25 mouse cellular contexts compared by ENCODE assay signal in genomic region chr8:8622476-8622875, GRCm38 (mm10). TPM values are rescaled to one million over a fixed set of nuclear protein-coding genes. Genes with fewer than 3 reads are reported as not detected.
A peak's percentile ranks its signal among the peaks of the same experiment; 100 is the strongest.
DNase-seq lines count a peak whose midpoint lies in the region; ATAC-seq and TF ChIP-seq lines count a peak whose summit lies in the region.
"Had no signal": no experiment of that assay in that cellular context is flagged by ENCODE, and none has a peak within 500 bp of the region (broad histone marks: within the 10 kb centered on the region; RNA-seq: fewer than 3 reads in every experiment).

No protein-coding gene starts in this region.

- H3K4me3 ChIP-seq in hindbrain, postnatal 0 days (ENCODE audit: low read length), result no peak overlapping the region
- H3K4me3 ChIP-seq in hindbrain, embryonic 14.5 days (replicated peaks; ENCODE audit: low read length), result no peak overlapping the region
- H3K4me3 ChIP-seq: embryonic facial prominence, embryonic 12.5 days; heart, embryonic 12.5 days; kidney, embryonic 15.5 days; limb, embryonic 13.5 days; lung, embryonic 15.5 days; midbrain, embryonic 10.5 days; midbrain, embryonic 15.5 days; neural tube, embryonic 15.5 days had no signal

- peak; percentile 46; the same call in 1 of the 2 replicates for ATAC-seq in cerebellum, adult (ENCODE audit: insufficient number of reproducible peaks, low FRiP score, low TSS enrichment)
- peak; percentile 26; the same call in 1 of the 2 replicates for ATAC-seq in frontal cortex, adult (ENCODE audit: low TSS enrichment)
- no peak for ATAC-seq in hindbrain, postnatal 0 days
- ATAC-seq in hindbrain, embryonic 14.5 days (ENCODE audit: low FRiP score), result no peak
- ATAC-seq: activated CD4-positive, CD25-positive, alpha-beta regulatory T cell, adult 4 months had no signal

- H3K9ac ChIP-seq in hindbrain, postnatal 0 days (replicated peaks; ENCODE audit: low read length), result no peak overlapping the region
- H3K9ac ChIP-seq in hindbrain, embryonic 14.5 days, result no peak overlapping the region
- H3K9ac ChIP-seq: embryonic facial prominence, embryonic 12.5 days; heart, embryonic 12.5 days; kidney, embryonic 15.5 days; limb, embryonic 13.5 days; lung, embryonic 15.5 days; midbrain, embryonic 15.5 days; neural tube, embryonic 15.5 days had no signal

- no peaks in the 10 kb centered on the region for H3K27me3 ChIP-seq in hindbrain, postnatal 0 days (ENCODE audit: insufficient read depth, low read length)
- H3K27me3 ChIP-seq in hindbrain, embryonic 14.5 days (ENCODE audit: control insufficient read depth, insufficient read depth, low read length), result no peaks in the 10 kb centered on the region
- H3K27me3 ChIP-seq: CH12.LX; embryonic facial prominence, embryonic 12.5 days; heart, embryonic 12.5 days; kidney, embryonic 15.5 days; limb, embryonic 13.5 days; lung, embryonic 15.5 days; midbrain, embryonic 15.5 days; neural tube, embryonic 15.5 days had no signal

- H3K4me2 ChIP-seq in hindbrain, postnatal 0 days (ENCODE audit: low read depth, low read length), result peak overlapping the region; percentile 22; the same call in 1 of the 2 replicates
- H3K4me2 ChIP-seq in hindbrain, embryonic 14.5 days (replicated peaks), result no peak overlapping the region
- H3K4me2 ChIP-seq: embryonic facial prominence, embryonic 12.5 days; heart, embryonic 12.5 days; kidney, embryonic 15.5 days; limb, embryonic 13.5 days; liver, embryonic 11.5 days; lung, embryonic 15.5 days; midbrain, embryonic 15.5 days; neural tube, embryonic 15.5 days had no signal

- no peak for DNase-seq in cerebellum, adult 18-20 months
- no peak for DNase-seq in frontal cortex, postnatal 25 days (ENCODE audit: low spot score in 2 of 2)
- DNase-seq in hindbrain, postnatal 0 days (ENCODE audit: low spot score), result peak; percentile 37
- no peak for DNase-seq in hindbrain, embryonic 14.5 days (ENCODE audit: low spot score)
- no peak for DNase-seq in adrenal gland, adult 8-10 months
- DNase-seq: adrenal gland, adult 2 months; cerebellum, adult 11 months; gastrocnemius, postnatal 14 days; heart, postnatal 4 days; kidney, adult 18-20 months; kidney, postnatal 25 days; thymus, postnatal 14 days had no signal

- H3K4me1 ChIP-seq in hindbrain, postnatal 0 days (ENCODE audit: insufficient read depth, low read length), result peaks cover 8% of the 10 kb centered on the region; the same call in 1 of the 2 replicates
- peaks cover 16% of the 10 kb centered on the region for H3K4me1 ChIP-seq in hindbrain, embryonic 14.5 days (replicated peaks; ENCODE audit: control insufficient read depth, insufficient read depth, low read length)

- H3K36me3 ChIP-seq in hindbrain, postnatal 0 days (ENCODE audit: insufficient read depth, low read length), result peaks cover 5% of the 10 kb centered on the region; the same call in 1 of the 2 replicates
- peaks cover 47% of the 10 kb centered on the region for H3K36me3 ChIP-seq in hindbrain, embryonic 14.5 days (replicated peaks; ENCODE audit: control insufficient read depth, insufficient read depth)

- 53% methylated on average over 3 of the region's 3 CpGs for WGBS in hindbrain, postnatal 0 days
- 73% methylated on average over 3 of the region's 3 CpGs for WGBS in hindbrain, embryonic 14.5 days

- peak overlapping the region; percentile 38; the same call in 1 of the 2 replicates for H3K27ac ChIP-seq in hindbrain, postnatal 0 days
- H3K27ac ChIP-seq in hindbrain, embryonic 14.5 days, result no peak overlapping the region
- H3K27ac ChIP-seq: embryonic facial prominence, embryonic 12.5 days; limb, embryonic 13.5 days; lung, embryonic 15.5 days; midbrain, embryonic 10.5 days; midbrain, embryonic 15.5 days; neural tube, embryonic 15.5 days had no signal

- no peaks in the 10 kb centered on the region for H3K9me3 ChIP-seq in hindbrain, postnatal 0 days (ENCODE audit: low read length)
- no peaks in the 10 kb centered on the region for H3K9me3 ChIP-seq in hindbrain, embryonic 14.5 days (ENCODE audit: control insufficient read depth, low read length)
- H3K9me3 ChIP-seq: embryonic facial prominence, embryonic 12.5 days; heart, embryonic 12.5 days; kidney, embryonic 15.5 days; limb, embryonic 13.5 days; lung, embryonic 15.5 days; midbrain, embryonic 10.5 days; midbrain, embryonic 15.5 days; neural tube, embryonic 15.5 days had no signal

- TF ChIP-seq CTCF in hindbrain, postnatal 0 days (IDR thresholded peaks at IDR 0.05; ENCODE audit: low read depth), result no peak

RNA-seq across cellular contexts. Expression of gene Efnb2, which starts 38.6 kb away (rescaled TPM):
- 21.0 and 22.8 TPM in 2 replicates for total RNA-seq in hindbrain, postnatal 0 days (2014; rRNA removed)
- 9.6 and 10.7 TPM in 2 replicates for polyA plus RNA-seq in hindbrain, postnatal 0 days (2015; fragmentation: Nextera tagmentation; extraction: Ambion mirVana)
- 21.9 and 23.8 TPM in 2 replicates for polyA plus RNA-seq in hindbrain, embryonic 14.5 days (2014; fragmentation: Nextera tagmentation; extraction: Ambion mirVana)
- total RNA-seq in adrenal gland, adult 8-10 months (2022), result 10 to 100 TPM; 10.4 to 25.9 (median 21.3) TPM

Comparison
In these comparisons a context has a peak if more than half of its experiments do, and no peak if none do; other contexts are left out.
1. ATAC-seq: peak in cerebellum, adult (single experiment) and frontal cortex, adult (single experiment); none in hindbrain, postnatal 0 days (single experiment) and hindbrain, embryonic 14.5 days (single experiment).